Mouse (Mus musculus): ENCODE results near the gene Flywch2.

- TF ChIP-seq CTCF (IDR thresholded peaks at IDR 0.05; ENCODE audit: insufficient read depth, low read length): no peak
- TF ChIP-seq POLR2A (IDR thresholded peaks at IDR 0.05; ENCODE audit: borderline replicate concordance, extremely low read depth, low read depth, low read length): 0 out of 2 replicates have a peak, but pooled peaks have one; percentile 27
Observed at GRCm38 (mm10) chr17:23771284-23772218, 14.3 kb downstream of the Flywch2 start, which contains the start of gene Flywch1.
